Mouse (Mus musculus): ENCODE results near the gene Rere.

Gene Rere

DNA sequence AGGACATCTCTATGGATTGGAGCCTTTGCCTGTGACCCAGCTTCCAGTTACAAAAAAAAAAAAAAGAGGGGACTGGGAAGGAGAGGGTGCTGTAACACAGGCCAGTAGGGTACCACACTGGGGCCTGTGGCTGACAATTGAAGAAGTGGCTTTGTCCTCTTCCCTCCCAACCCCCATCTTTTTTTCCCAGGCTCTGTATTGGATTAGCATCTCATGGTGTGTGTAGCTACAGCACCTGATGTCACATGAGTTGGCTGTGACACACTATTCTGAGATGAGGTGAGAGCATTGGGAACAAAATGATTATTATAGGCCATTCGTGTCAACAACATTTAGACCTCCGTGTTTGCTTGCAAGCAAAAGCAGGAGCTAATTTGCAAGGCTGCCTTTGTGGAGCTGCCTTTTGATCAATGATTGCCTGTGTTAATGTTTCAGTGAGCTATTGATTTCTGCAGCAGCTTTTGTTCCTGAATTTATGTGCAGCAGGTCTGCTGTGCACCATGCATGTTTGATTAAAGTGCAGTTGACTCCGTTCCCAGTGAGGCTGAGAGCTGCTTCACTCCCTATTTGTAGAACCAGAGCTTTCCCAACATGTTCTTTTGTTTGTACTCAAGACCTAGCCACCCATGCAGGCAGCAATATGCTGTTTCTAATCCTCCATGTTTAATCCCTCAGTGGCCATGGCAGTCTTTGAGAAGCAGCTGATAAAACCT is 325.2 kb downstream of the Rere start:
- DNase-seq (ENCODE audit: low spot score in 2 of 2), result no peak

DNA sequence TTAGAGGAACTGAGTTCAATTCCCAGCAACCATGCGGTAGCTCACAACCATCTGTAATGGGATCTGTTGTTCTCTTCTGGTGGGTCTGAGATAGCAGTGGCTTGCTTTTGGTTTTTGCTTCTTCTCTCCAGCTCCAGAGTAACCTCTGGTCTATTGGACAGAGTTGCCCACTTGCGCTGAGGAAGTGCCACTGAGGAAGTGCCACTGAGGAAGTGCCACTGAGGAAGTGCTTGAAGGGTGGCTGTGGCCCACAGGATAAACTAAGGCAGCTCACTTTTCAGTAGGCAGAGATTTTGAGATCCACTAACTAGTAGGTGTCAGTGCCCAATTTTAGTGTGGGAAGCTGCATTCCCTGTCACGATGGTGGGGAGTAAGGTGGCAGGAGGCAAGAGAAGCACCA is 327.2 kb downstream of the Rere start:
- no peak for DNase-seq (ENCODE audit: low spot score in 2 of 2)

DNA sequence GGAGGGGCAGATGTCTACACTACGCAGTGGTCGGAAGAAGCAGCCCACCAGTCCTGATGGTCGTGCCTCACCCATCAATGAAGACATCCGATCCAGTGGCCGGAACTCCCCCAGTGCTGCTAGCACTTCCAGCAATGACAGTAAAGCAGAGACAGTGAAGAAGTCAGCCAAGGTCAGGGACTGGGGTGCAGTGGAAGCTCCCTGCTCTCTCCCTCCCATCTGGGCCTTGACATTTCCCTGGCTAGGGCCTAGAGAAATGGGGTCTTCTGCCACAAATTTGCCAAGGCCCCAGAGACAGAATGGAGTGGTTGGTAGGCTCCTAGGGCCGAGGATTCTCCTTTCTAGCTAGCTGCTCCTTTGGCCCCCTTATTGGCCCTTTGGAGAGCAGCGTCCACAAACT is 332.3 kb downstream of the Rere start:
- DNase-seq (ENCODE audit: low spot score in 2 of 2), result no peak

DNA sequence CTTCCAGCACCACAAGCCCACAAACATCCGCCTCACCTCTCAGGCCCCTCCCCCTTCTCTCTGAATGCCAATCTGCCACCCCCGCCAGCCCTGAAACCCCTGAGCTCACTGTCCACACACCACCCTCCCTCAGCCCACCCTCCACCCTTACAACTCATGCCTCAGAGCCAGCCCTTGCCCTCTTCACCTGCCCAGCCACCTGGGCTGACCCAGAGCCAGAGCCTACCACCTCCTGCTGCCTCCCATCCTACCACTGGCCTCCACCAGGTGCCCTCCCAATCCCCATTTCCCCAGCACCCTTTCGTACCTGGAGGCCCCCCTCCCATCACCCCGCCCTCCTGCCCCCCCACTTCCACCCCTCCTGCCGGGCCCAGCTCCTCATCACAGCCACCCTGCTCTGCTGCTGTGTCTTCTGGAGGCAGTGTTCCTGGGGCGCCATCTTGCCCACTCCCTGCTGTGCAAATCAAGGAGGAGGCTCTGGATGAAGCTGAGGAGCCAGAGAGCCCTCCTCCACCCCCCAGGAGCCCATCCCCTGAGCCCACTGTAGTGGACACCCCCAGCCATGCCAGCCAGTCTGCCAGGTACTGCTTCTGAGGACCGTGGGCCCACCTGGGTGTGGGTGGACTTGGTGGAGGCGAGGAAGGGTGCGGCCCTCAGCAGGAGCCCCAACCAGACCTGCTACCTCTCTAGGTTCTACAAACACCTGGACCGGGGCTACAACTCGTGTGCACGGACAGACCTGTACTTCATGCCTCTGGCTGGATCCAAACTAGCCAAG is 334.0 kb downstream of the Rere start:
- no peak for DNase-seq (ENCODE audit: low spot score in 2 of 2)

DNA sequence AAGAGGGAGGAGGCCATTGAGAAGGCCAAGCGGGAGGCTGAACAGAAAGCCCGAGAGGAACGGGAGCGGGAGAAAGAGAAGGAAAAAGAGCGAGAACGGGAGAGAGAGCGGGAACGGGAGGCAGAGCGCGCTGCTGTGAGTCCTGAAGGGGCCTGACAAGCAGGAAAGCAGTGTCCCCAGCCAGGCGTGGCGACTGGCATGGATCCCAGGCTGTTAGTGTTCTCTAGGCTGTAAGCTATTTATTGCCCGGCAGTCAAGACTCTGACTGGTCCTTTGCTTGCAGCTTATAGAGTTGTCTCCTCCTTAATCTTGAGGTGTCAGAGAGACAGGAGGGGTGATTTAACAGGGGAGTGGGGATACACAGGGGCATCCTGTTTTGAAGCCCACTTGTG is 334.6 kb downstream of the Rere start:
- DNase-seq (ENCODE audit: low spot score in 2 of 2), result no peak

DNA sequence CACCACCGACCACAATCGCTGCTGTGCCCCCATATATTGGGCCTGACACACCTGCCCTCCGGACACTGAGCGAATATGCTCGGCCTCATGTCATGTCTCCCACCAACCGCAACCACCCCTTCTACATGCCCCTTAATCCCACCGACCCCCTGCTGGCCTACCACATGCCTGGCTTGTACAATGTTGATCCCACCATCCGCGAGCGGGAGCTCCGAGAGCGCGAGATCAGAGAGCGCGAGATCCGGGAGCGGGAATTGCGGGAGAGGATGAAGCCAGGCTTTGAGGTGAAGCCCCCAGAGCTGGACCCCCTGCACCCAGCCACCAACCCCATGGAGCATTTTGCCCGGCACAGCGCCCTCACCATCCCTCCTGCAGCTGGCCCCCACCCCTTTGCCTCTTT is 335.4 kb downstream of the Rere start:
- DNase-seq (ENCODE audit: low spot score in 2 of 2), result no peak

DNA sequence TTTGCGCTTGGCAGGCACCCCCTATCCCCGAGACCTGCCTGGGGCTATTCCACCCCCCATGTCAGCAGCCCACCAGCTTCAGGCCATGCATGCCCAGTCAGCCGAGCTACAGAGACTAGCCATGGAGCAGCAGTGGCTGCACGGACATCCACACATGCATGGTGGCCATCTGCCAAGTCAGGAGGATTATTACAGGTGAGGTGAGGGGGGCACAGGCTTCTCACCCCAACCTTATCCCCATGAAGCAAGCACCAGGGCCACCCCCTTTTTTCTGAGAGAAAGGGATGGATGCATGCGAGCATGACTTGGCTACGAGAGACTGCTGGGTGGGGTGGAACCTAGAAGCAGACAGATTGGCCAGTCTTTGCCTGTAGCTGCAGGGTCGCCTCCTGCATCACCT is 337.6 kb downstream of the Rere start:
- no peak for DNase-seq (ENCODE audit: low spot score in 2 of 2)

DNA sequence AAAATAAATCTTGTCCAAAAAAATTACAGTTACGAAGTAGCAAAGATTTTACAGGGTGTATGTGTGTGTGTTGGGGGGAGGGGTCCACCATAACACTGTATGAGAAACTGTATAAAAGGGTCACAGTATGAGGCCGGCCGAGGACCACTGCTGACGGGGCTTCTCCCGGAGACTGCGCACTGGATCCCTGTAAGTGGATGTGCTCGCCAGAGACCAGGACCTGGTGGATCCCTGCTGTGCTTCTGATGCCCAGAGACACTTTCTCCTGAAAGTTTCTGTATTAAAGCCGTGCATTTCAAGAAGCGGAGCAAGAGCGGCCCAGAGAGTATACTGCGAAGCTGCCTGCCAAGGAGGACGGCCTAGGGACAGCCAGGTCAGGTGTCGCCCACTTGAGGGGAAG is 341.2 kb downstream of the Rere start:
- DNase-seq (ENCODE audit: low spot score in 2 of 2), result no peak

DNA sequence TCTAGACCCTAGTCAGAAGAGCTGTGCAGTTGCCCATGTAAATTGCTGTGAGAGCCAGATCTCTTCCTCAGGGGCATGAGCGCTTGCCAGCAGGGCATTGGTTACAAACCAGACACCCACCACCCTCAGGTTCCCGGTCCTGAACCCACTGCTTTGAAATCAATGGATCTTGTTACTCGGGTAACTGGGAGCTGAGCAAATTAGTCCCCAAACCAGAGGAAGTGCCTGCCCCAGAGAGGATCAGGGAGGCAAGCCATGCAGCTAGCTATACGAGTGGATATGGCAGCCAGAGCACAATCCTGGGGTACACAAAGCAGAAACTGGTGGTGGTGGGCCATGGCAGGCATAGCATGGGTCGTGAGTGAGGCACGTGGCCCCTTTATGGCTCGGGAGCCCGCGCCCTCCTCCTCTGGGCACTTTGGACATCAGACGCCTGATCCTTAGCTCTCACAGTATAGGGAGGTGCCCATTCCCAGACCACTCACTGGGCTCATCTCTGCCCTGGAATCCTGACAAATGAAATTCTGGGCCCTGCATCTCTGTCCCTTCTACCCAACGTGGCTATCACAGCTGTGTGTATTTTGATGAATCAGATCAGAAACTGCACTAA is 342.9 kb downstream of the Rere start:
- no peak for DNase-seq (ENCODE audit: low spot score in 2 of 2)

DNA sequence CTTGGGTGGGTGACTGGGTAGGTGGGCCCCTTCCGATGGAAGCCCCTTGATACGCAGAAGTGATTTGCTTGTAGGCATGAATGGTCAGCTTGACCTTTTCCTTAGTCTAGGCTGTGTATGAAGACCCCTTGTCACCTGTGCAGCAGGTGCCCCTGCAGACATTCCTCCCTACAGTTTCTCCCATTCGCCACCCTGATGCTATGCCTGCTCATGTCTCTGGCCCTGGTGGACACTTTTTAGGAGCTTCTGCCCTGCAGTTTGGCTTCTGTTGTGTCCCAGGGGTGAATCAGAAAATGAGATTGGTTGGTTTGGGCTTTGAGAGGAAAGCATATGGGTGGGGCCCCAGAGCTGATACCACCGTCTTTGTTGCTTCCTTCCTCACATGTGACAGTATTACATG is 343.5 kb downstream of the Rere start:
- DNase-seq (ENCODE audit: low spot score in 2 of 2), result no peak

DNA sequence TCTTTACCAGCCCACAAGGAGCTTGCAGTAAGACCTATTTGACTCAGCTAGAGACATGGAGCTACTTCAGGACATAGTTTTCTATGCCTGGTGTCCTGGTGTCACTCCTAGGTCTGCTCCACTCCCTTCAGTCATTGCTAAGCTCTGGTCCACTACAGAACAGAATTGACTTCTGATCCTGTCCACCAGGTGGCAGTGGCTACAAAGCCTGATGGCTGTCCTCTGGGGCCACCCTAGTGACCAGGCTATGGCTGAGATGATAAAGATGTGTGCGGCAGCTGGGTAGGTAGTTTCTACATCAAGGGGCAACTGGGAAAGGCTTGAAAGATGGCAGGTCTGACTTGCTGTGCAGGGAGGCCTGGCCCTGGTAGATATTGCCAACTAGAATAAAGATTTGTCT is 344.0 kb downstream of the Rere start:
- DNase-seq (ENCODE audit: low spot score in 2 of 2), result no peak

DNA sequence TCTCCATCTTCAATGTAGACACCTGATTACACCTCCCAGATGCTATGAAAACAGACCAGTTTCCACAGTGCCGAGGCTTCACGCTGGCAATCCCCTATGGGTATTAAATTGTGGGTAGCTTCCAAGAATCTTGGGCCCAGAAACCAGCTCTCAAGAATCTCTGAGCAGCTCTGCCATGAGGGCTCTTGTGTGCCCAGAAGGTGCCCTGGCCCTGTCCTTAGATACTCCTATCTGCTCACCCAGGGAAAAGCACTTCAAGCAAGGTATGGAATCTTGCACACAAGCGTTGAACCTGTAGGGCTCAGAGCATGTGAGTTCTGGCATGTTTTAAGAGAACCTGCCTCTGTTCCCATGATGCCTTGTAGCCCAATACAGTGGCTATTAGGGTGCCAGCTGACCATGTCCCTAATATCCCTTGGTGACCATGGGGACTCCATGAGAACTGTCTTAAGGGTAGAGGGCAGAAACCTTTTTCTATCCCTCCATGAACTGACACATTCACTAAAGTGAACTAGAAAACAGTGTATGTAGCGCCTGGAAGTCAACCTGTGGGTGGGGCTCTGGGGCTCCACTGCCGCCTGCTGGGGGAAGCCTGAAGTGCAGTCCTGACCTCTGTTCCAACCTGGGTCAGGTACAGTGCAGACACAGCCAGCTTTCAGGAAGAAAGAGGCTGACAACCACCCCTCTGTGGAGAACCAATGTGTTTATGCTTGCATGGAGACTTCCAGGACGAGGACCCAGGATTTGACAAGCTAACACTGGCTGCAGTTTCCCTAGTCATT is 344.7 kb downstream of the Rere start:
- DNase-seq (ENCODE audit: low spot score in 2 of 2), result no peak

DNA sequence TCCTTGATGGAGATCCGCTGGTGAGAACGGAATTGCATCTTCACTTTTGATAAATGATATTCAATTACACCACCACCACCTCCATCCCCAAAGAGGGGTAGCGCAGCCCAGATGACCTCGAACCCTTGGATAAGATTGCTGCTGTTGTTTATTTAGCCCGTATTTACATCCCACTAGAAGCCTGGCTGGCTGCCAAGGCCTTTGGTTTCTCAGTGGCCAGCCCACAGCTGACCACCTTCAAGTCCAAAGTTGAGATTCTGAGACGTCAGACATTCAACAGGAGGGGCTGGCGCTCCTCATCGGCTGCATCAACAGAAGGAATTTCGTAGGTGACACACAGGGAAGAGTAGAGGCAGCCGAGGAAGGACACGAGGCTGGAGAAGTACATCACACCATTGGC is 347.8 kb downstream of the Rere start:
- no peak for DNase-seq (ENCODE audit: low spot score in 2 of 2)

DNA sequence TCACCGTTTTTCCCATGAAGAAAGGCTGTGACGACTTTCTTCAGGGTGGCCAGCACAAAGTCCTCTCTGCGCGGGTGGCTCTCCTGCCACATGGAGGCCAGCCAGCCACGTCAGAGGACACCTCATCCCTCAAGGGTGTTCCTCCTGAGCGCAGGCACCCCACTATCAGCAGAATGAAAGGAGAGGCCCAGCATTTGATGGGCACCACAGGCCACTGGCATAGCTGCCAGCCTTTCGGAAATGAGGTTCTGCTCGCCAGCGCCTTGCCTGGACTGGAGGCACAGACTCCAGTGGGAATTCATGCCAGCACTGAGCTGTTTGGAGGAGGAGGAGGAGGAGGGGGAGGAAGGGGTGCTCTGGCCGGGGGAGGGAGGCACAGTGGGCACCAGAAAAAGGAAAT is 354.1 kb downstream of the Rere start:
- no peak for DNase-seq (ENCODE audit: low spot score in 2 of 2)

DNA sequence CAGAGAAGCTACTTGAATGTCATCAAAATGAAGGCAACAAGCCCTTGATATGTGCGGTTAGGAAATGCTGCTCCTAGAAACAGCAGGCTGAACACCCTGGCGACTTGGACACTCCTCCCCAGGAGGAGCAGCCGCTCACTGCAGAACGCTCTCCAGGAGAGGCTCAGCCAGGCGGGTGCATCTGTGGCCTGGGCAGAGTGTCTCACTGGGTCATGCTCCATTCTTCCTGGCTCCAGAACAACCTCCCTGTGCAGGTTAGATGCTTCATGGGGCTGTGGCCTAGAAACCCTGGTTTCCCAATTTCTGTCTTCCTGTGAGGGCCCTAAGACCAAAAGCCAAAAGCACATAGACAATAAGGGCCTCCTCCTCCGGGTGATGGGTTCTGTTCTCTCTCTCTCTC is 355.2 kb downstream of the Rere start:
- DNase-seq (ENCODE audit: low spot score in 2 of 2), result no peak

DNA sequence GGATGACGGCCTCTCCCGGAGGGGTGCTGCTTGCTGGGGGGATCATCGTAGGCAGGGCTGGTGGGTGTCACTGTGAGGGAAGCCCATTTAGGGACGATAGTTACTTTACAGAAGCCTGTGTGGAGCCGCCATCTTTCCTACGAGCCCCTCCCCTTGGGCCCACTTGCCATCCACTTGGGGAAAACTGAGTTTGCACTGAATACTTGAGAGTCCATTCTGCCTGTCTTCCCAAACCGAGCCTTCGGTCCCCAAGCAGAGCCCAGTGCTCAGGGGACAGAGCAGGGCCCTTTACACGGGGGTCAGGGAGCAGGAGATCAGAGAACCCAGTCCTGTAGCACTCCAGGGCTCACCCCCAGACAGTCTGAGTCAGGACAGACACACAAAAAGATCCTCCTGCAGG is 362.9 kb downstream of the Rere start:
- DNase-seq (ENCODE audit: low spot score in 2 of 2), result no peak

DNA sequence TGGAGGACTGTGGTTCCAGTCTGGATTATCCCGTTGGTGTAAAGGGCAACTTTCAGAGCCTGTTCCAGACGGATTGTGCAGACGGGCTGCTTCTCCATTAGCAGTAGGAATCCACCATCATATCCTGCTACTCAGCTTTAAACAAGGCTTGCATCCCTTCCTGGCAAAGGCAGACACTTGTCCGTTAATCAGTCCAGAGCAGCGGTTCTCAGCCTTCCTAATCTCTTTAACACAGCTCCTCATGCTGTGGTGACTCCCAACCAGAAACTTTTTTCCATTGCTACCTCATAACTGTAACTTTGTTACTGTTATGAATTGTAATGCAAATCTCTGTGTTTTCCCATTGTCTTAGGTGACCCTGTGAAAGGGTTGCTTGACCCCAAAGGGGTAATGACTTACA is 367.9 kb downstream of the Rere start:
- no peak for DNase-seq (ENCODE audit: low spot score in 2 of 2)

DNA sequence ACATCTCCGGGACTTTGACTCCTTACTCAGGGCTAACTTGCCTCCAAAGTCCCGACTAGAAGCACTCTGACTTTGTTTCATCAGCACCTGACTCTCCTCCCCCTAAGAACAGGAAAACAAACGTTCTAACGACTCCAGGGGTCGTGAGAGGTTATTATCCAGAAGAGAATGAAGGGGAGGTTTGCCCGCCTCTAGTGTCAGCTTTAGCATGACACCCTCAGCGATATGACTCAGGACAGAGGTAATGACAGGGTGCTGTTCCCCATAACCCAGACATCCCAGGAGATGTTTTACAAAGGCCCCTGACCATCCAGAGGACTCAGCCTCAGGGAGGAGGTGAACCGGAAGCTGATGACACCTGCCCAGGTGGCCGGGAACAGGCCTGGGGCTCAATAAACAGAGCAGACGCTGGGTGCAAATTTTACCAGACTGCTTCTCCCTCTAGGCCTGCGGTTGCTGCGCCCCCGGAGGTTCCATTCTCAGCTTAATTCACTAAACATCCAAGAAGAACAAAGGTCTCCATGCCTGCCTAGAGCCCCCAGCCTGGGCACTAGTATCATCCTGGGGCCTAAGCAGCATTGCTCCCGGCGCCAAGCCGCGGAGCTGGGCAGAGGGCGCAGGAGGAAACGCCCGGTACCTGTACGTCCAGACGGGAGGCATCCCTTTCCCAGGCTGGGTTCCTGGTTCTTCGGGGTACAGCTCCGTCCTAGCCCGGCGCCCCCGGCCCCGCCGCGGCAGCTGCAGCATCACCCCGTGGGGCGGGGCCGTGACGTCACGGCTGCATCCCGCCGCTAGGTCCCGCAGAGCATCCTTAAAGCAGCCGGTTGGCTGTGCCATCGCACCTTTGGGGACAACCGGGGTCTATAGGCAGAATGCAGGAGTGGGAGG is 370.2 kb downstream of the Rere start, which contains the start of gene Slc45a1:
Gene Slc45a1, minus strand, starts transcription at position 785 of the 888 bp plus-strand sequence.
- DNase-seq (ENCODE audit: low spot score in 2 of 2), result peak in 1 of 2 experiments; percentile 38

DNA sequence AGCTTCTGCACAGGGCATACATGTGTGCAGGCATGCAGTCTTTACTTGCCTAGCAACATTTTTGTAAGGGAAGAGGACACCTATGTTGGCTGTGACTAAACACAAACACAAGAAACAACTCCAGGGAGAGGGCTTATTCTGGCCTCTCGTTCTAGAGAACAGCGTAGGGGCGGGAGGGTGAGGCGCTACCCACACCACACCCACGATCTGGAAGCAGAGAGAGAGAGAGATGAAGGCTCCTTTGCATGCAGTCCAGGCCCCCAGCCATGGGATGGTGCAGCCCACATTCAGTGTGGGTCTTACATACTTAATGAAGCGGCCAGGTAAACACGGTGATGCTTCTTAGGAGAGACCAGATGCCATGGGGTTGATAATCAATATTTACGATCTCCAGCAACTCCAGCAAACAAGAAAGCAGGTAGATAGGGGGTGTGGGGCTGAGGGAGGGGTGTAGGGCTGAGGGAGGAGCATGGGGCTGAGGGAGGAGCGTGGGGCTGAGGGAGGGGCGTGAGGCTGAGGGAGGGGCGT is 371.7 kb downstream of the Rere start:
- no peak for DNase-seq (ENCODE audit: low spot score in 2 of 2)

DNA sequence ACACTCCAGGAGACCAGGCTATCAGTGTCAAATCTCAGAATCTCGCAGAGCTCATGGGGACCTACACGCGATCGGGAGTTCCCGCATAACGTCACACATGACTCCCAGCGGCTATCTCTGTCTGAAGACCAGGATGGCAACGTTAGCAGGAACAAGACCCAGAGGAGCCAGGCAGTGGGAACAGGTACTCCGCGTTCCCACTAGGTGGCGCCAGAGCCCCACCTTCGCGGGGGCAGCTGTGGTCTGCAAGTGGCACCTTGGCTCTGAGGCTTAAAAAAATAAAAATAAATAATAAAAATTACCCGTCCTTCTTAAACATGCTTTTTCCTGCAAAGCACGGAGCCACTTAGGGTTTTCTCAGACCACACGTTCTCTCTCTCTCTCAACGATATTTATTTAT is 374.5 kb downstream of the Rere start:
- DNase-seq (ENCODE audit: low spot score in 2 of 2), result peak; percentile 65 to 69

DNA sequence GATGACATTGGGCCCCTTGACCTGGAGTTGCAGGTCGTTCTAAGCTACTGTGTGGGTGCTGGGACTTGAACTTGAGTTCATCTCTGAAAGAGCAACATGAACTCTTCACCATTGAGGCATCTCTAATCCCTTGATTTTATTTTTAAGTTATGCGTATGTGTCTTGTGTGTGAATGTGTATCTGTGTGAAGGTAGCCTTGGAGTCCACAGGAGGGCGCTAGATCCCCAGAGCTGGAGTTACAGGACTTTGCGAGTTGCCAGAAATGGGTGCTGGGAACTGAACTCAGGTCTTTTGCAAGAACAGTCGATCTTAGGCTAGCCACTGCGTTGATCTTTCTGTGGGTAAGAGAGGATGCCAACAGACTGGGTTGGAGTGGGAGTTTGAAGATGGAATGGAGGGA is 375.1 kb downstream of the Rere start:
- no peak for DNase-seq (ENCODE audit: low spot score in 2 of 2)
